Comparison of ENCODE assay signal across 9 mouse cellular contexts in the genomic region with DNA sequence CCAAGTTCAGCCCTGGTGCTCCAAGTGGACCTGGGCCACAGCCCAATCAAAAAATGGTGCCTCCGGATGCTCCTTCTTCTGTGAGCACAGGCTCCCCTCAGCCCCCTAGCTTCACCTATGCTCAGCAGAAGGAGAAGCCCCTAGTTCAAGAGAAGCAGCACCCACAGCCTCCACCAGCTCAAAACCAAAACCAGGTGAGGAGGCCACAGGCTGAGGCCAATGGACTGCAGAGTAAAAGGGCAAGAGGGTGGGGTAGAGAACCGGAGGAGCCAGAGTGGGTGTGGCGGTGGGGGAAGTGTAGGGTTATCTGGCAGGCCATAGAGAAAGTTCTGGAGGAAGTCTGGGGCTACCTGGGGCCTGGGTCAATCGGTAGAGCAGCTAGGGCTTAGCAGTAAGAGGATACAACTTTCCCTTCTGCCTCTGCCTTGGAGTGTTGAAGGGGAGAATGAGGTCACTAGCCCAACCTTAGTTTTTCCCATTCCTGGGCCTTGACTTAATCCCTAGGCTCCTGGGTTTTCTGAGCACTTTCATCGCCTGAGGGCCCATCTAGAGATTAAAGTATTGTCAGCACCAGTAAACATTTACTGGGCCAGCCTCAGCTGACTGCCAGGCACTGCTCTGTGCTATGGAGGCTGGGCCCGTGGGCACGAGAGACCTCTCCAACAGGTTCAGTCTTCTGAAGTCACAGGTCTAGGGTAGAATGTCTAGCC. TPM values are rescaled to one million over a fixed set of nuclear protein-coding genes. Genes with fewer than 3 reads are reported as not detected.
A peak's percentile ranks its signal among the peaks of the same experiment; 100 is the strongest.
DNase-seq lines count a peak whose midpoint lies in the region; ATAC-seq lines count a peak whose summit lies in the region.
"Had no signal": no experiment of that assay in that cellular context is flagged by ENCODE, and none has a peak within 500 bp of the region (broad histone marks: within the 10 kb centered on the region; RNA-seq: fewer than 3 reads in every experiment).

No protein-coding gene starts in this region.

- H3K27ac ChIP-seq in embryonic facial prominence, embryonic 10.5 days (replicated peaks) = peak overlapping the region; percentile 97; the same call in 1 of the 2 replicates
- no peak overlapping the region for H3K27ac ChIP-seq in intestine, embryonic 15.5 days
- H3K27ac ChIP-seq in macrophage = peak overlapping the region; percentile 81

- 85% methylated on average over 7 of the region's 7 CpGs for WGBS in embryonic facial prominence, embryonic 10.5 days
- WGBS in intestine, embryonic 15.5 days = 60% methylated on average over 7 of the region's 7 CpGs
- 38% methylated on average over 7 of the region's 7 CpGs for WGBS in macrophage (ENCODE audit: missing documents)

- intact Hi-C loops in heart, postnatal 25 days (cut with DNase I) = no loop called here
- intact Hi-C loops in gastrocnemius, postnatal 14 days (cut with DNase I; ENCODE audit: low total_unique reads) = no loop called here

- peak; percentile 96 for DNase-seq in heart, adult 11 months
- DNase-seq in heart, postnatal 25 days (ENCODE audit: low spot score) = no peak
- DNase-seq in embryonic facial prominence, embryonic 10.5 days (ENCODE audit: low spot score) = no peak
- DNase-seq in right cerebral cortex, adult 2 months (ENCODE audit: low spot score in 2 of 2) = no peak
- DNase-seq in ovary, postnatal 36 days (ENCODE audit: low spot score) = no peak
- DNase-seq in gastrocnemius, postnatal 14 days = no peak

- H3K4me2 ChIP-seq in intestine, embryonic 15.5 days (replicated peaks) = peak overlapping the region; percentile 90

- no peaks in the 10 kb centered on the region for H3K27me3 ChIP-seq in embryonic facial prominence, embryonic 10.5 days (replicated peaks; ENCODE audit: low read depth, poor library complexity, severe bottlenecking)
- no peaks in the 10 kb centered on the region for H3K27me3 ChIP-seq in intestine, embryonic 15.5 days (replicated peaks)

- peak overlapping the region; percentile 88 for H3K4me3 ChIP-seq in embryonic facial prominence, embryonic 10.5 days
- peak overlapping the region; percentile 83 for H3K4me3 ChIP-seq in intestine, embryonic 15.5 days (replicated peaks)
- peak overlapping the region; percentile 83 for H3K4me3 ChIP-seq in macrophage (ENCODE audit: inconsistent target)

- peaks cover 60% of the 10 kb centered on the region for H3K36me3 ChIP-seq in embryonic facial prominence, embryonic 10.5 days (replicated peaks)
- peaks cover 11% of the 10 kb centered on the region; the same call in 1 of the 2 replicates for H3K36me3 ChIP-seq in intestine, embryonic 15.5 days
- H3K36me3 ChIP-seq in macrophage (ENCODE audit: inconsistent target) = peaks cover 22% of the 10 kb centered on the region

- no peak for ATAC-seq in intestine, embryonic 15.5 days

- H3K9ac ChIP-seq in intestine, embryonic 15.5 days = peak overlapping the region; percentile 11

- peaks cover 29% of the 10 kb centered on the region for H3K79me2 ChIP-seq in macrophage (ENCODE audit: inconsistent target)

- peaks cover 43% of the 10 kb centered on the region for H3K4me1 ChIP-seq in embryonic facial prominence, embryonic 10.5 days
- H3K4me1 ChIP-seq in intestine, embryonic 15.5 days (replicated peaks) = peaks cover 41% of the 10 kb centered on the region

- no peaks in the 10 kb centered on the region for H3K9me3 ChIP-seq in embryonic facial prominence, embryonic 10.5 days
- H3K9me3 ChIP-seq in intestine, embryonic 15.5 days = no peaks in the 10 kb centered on the region

RNA-seq across cellular contexts. Expression of gene Zyx, which starts 2.5 kb away (rescaled TPM):
- total RNA-seq in heart, postnatal 25 days (2021) = 10 to 100 TPM; 57.1 to 59.8 TPM
- polyA plus RNA-seq in embryonic facial prominence, embryonic 10.5 days (2016; fragmentation: Nextera tagmentation; extraction: Ambion mirVana) = 93.8 and 96.9 TPM in 2 replicates
- polyA plus RNA-seq in intestine, embryonic 15.5 days (2015; fragmentation: Nextera tagmentation; extraction: Ambion mirVana) = 82.7 and 83.4 TPM in 2 replicates
- 100 to 1,000 TPM in 7 of 26 experiments, 10 to 100 TPM in 19; 41.7 to 199 (median 80.2) TPM for total RNA-seq in macrophage (2018; cell fraction: chromatin; rRNA removed)
- 100 to 1,000 TPM in 21 of 26 experiments, 10 to 100 TPM in 5; 77.4 to 214 (median 117) TPM for total RNA-seq in macrophage (2018; cell fraction: cytosol; rRNA removed)
- 100 to 1,000 TPM in 11 of 26 experiments, 10 to 100 TPM in 15; 54.6 to 321 (median 99.8) TPM for total RNA-seq in macrophage (2018; cell fraction: nucleus; rRNA removed)
- polyA plus RNA-seq in macrophage (2018) = 63.6 to 176 TPM (median 108 TPM) in 3 replicates
- total RNA-seq in gastrocnemius, postnatal 14 days (2021) = 10 to 100 TPM; 35.2 to 40.9 TPM

RNA-seq across cellular contexts. Expression of gene Epha1, which starts 21.1 kb away (rescaled TPM):
- under 1 TPM; 0.26 to 0.31 TPM for total RNA-seq in heart, postnatal 25 days (2021)
- polyA plus RNA-seq in embryonic facial prominence, embryonic 10.5 days (2016; fragmentation: Nextera tagmentation; extraction: Ambion mirVana) = 3.9 and 5.1 TPM in 2 replicates
- 7.6 TPM in 2 replicates for polyA plus RNA-seq in intestine, embryonic 15.5 days (2015; fragmentation: Nextera tagmentation; extraction: Ambion mirVana)
- under 1 TPM in 2 of 26 experiments, not detected in 24; 0.16 to 0.25 TPM for total RNA-seq in macrophage (2018; cell fraction: chromatin; rRNA removed)
- total RNA-seq in macrophage (2018; cell fraction: cytosol; rRNA removed) = under 1 TPM in 1 of 26 experiments, not detected in 25; 0.03 TPM
- not detected for total RNA-seq in macrophage (2018; cell fraction: nucleus; rRNA removed)
- not detected in 3 replicates for polyA plus RNA-seq in macrophage (2018)
- total RNA-seq in gastrocnemius, postnatal 14 days (2021) = under 1 TPM; 0.07 to 0.21 TPM
- total RNA-seq: common myeloid progenitor, adult 5-6 weeks had no signal

RNA-seq across cellular contexts. Expression of gene Fam131b, which starts 27.5 kb away (rescaled TPM):
- total RNA-seq in heart, postnatal 25 days (2021) = 1 to 10 TPM in 1 of 2 experiments, under 1 TPM in 1; 0.59 to 1.1 TPM
- 0.74 and 0.90 TPM in 2 replicates for polyA plus RNA-seq in embryonic facial prominence, embryonic 10.5 days (2016; fragmentation: Nextera tagmentation; extraction: Ambion mirVana)
- polyA plus RNA-seq in intestine, embryonic 15.5 days (2015; fragmentation: Nextera tagmentation; extraction: Ambion mirVana) = 0.20 and 0.25 TPM in 2 replicates
- under 1 TPM in 1 of 26 experiments, not detected in 25; 0.16 TPM for total RNA-seq in macrophage (2018; cell fraction: chromatin; rRNA removed)
- total RNA-seq in macrophage (2018; cell fraction: cytosol; rRNA removed) = not detected
- total RNA-seq in macrophage (2018; cell fraction: nucleus; rRNA removed) = not detected
- polyA plus RNA-seq in macrophage (2018) = not detected in 3 replicates
- under 1 TPM; 0.60 to 0.80 TPM for total RNA-seq in gastrocnemius, postnatal 14 days (2021)
- total RNA-seq: common myeloid progenitor, adult 5-6 weeks had no signal

RNA-seq across cellular contexts. Expression of gene Tas2r143, which starts 48.1 kb away (rescaled TPM):
- under 1 TPM in 1 of 2 experiments, not detected in 1; 0.39 TPM for total RNA-seq in heart, postnatal 25 days (2021)
- polyA plus RNA-seq in embryonic facial prominence, embryonic 10.5 days (2016; fragmentation: Nextera tagmentation; extraction: Ambion mirVana) = not detected in 2 replicates
- polyA plus RNA-seq in intestine, embryonic 15.5 days (2015; fragmentation: Nextera tagmentation; extraction: Ambion mirVana) = not detected in 2 replicates
- total RNA-seq in macrophage (2018; cell fraction: chromatin; rRNA removed) = 1 to 10 TPM in 15 of 26 experiments, under 1 TPM in 1, not detected in 10; 0.92 to 4.6 (median 1.8) TPM
- total RNA-seq in macrophage (2018; cell fraction: cytosol; rRNA removed) = not detected
- 1 to 10 TPM in 8 of 26 experiments, under 1 TPM in 4, not detected in 14; 0.61 to 2.4 (median 1.1) TPM for total RNA-seq in macrophage (2018; cell fraction: nucleus; rRNA removed)
- not detected in 3 replicates for polyA plus RNA-seq in macrophage (2018)
- under 1 TPM in 1 of 2 experiments, not detected in 1; 0.44 TPM for total RNA-seq in gastrocnemius, postnatal 14 days (2021)
- total RNA-seq: common myeloid progenitor, adult 5-6 weeks had no signal

RNA-seq across cellular contexts. Expression of gene Tas2r135, which starts 53.3 kb away (rescaled TPM):
- total RNA-seq in heart, postnatal 25 days (2021) = not detected
- polyA plus RNA-seq in embryonic facial prominence, embryonic 10.5 days (2016; fragmentation: Nextera tagmentation; extraction: Ambion mirVana) = not detected in 2 replicates
- polyA plus RNA-seq in intestine, embryonic 15.5 days (2015; fragmentation: Nextera tagmentation; extraction: Ambion mirVana) = not detected in 2 replicates
- 1 to 10 TPM in 17 of 26 experiments, under 1 TPM in 5, not detected in 4; 0.70 to 4.9 (median 2.2) TPM for total RNA-seq in macrophage (2018; cell fraction: chromatin; rRNA removed)
- total RNA-seq in macrophage (2018; cell fraction: cytosol; rRNA removed) = under 1 TPM in 2 of 26 experiments, not detected in 24; 0.17 to 0.26 TPM
- 1 to 10 TPM in 9 of 26 experiments, under 1 TPM in 8, not detected in 9; 0.40 to 3.2 (median 1.0) TPM for total RNA-seq in macrophage (2018; cell fraction: nucleus; rRNA removed)
- polyA plus RNA-seq in macrophage (2018) = not detected in 3 replicates
- total RNA-seq in gastrocnemius, postnatal 14 days (2021) = not detected
- total RNA-seq: common myeloid progenitor, adult 5-6 weeks had no signal
